Mouse (Mus musculus) yolk sac, embryonic 10.5 days (tissue): ENCODE data around the gene Gm572.
A peak's percentile ranks its signal among the peaks of the same experiment; 100 is the strongest.

ENCODE experiments used
- DNase-seq: peaks from one replicate; pipeline ENCODE4 v3.0.0-alpha.2; 2017; ENCODE audit warnings: low spot score

Gm572 gene

GRCm38 (mm10) chr4:148667006-148667755 is 24.1 kb downstream of the Gm572 start:
- no peak for DNase-seq

- peak; percentile 86 for DNase-seq
Measured at GRCm38 (mm10) chr4:148671230-148671947, 28.3 kb downstream of the Gm572 start.

- no peak for DNase-seq
Measured at GRCm38 (mm10) chr4:148675043-148675442, 31.9 kb downstream of the Gm572 start.

- no peak for DNase-seq
Measured at GRCm38 (mm10) chr4:148676188-148676960, 33.3 kb downstream of the Gm572 start.

- no peak for DNase-seq
Measured at GRCm38 (mm10) chr4:148676961-148677637, 34.0 kb downstream of the Gm572 start.

GRCm38 (mm10) chr4:148678105-148678504 is 35.0 kb downstream of the Gm572 start:
- DNase-seq: no peak

- DNase-seq: no peak
Measured at GRCm38 (mm10) chr4:148680505-148681067, 37.5 kb downstream of the Gm572 start.

- no peak for DNase-seq
Measured at GRCm38 (mm10) chr4:148681429-148681828, 38.3 kb downstream of the Gm572 start.

GRCm38 (mm10) chr4:148682961-148683360 is 39.8 kb downstream of the Gm572 start:
- DNase-seq: no peak

- no peak for DNase-seq
Measured at GRCm38 (mm10) chr4:148683539-148683938, 40.4 kb downstream of the Gm572 start.

- no peak for DNase-seq
Measured at GRCm38 (mm10) chr4:148686491-148686941, 43.4 kb downstream of the Gm572 start.

- DNase-seq: no peak
Measured at GRCm38 (mm10) chr4:148688091-148688490, 45.0 kb downstream of the Gm572 start.

- DNase-seq: no peak
Measured at GRCm38 (mm10) chr4:148691185-148691584, 48.1 kb downstream of the Gm572 start.

GRCm38 (mm10) chr4:148693417-148693959 is 50.4 kb downstream of the Gm572 start:
- no peak for DNase-seq

GRCm38 (mm10) chr4:148704756-148705155 is 61.6 kb downstream of the Gm572 start:
- no peak for DNase-seq

GRCm38 (mm10) chr4:148708836-148709235 is 65.7 kb downstream of the Gm572 start:
- no peak for DNase-seq

GRCm38 (mm10) chr4:148710446-148710845 is 67.3 kb downstream of the Gm572 start:
- no peak for DNase-seq

- no peak for DNase-seq
Measured at GRCm38 (mm10) chr4:148711323-148711722, 68.2 kb downstream of the Gm572 start.

- no peak for DNase-seq
Measured at GRCm38 (mm10) chr4:148712632-148713031, 69.5 kb downstream of the Gm572 start.

- DNase-seq: no peak
Measured at GRCm38 (mm10) chr4:148714064-148714463, 70.9 kb downstream of the Gm572 start.

- no peak for DNase-seq
Measured at GRCm38 (mm10) chr4:148714739-148715138, 71.6 kb downstream of the Gm572 start.
